Mouse (Mus musculus) embryonic facial prominence, embryonic 15.5 days (tissue): ENCODE results near the gene Wdr63. TPM values are rescaled to one million over a fixed set of nuclear protein-coding genes. Genes with fewer than 3 reads are reported as not detected.
A peak's percentile ranks its signal among the peaks of the same experiment; 100 is the strongest.

Experiments used
- ATAC-seq: fragments of 200-750 bp; cut with Nextera tagmentation; 2 replicates; pipeline ENCODE4 v1.8.0; 2017; ENCODE audit warnings: low read depth, moderate TSS enrichment; ENCODE audit not compliant: insufficient number of reproducible peaks, low FRiP score, low TSS enrichment
- H3K27ac ChIP-seq: fragments of 300-500 bp; sonication (generic); replicated peaks from 2 replicates; pipeline ENCODE4 v1.5.1; 2015; ENCODE audit warnings: mild to moderate bottlenecking, inconsistent platforms
- H3K27me3 ChIP-seq: fragments of 300-500 bp; sonication (generic); 2 replicates; pipeline ENCODE4 v1.6.1; 2015; ENCODE audit warnings: inconsistent platforms
- H3K36me3 ChIP-seq: fragments of 300-500 bp; sonication (generic); 2 replicates; pipeline ENCODE4 v1.6.1; 2015; ENCODE audit warnings: mild to moderate bottlenecking, inconsistent platforms
- H3K4me1 ChIP-seq: fragments of 300-500 bp; sonication (generic); 2 replicates; pipeline ENCODE4 v1.6.1; 2015; ENCODE audit warnings: inconsistent platforms
- H3K4me2 ChIP-seq: fragments of 300-500 bp; sonication (generic); replicated peaks from 2 replicates; pipeline ENCODE4 v1.6.1; 2015; ENCODE audit warnings: mild to moderate bottlenecking, inconsistent platforms
- H3K4me3 ChIP-seq: fragments of 300-500 bp; sonication (generic); replicated peaks from 2 replicates; pipeline ENCODE4 v1.5.1; 2015; ENCODE audit warnings: mild to moderate bottlenecking, inconsistent platforms
- H3K9ac ChIP-seq: fragments of 300-500 bp; sonication (generic); 2 replicates; pipeline ENCODE4 v1.6.1; 2015; ENCODE audit warnings: inconsistent platforms
- H3K9me3 ChIP-seq: fragments of 300-500 bp; sonication (generic); replicated peaks from 2 replicates; pipeline ENCODE4 v1.6.1; 2016; ENCODE audit warnings: inconsistent platforms
- WGBS: fragments of 180-500 bp; shearing (Covaris S2); methylation state at CpG from one replicate; pipeline ENCODE4 v1.1.7; 2015; 5-methylcytosine and 5-hydroxymethylcytosine counted together
- polyA plus RNA-seq: library from polyadenylated mRNA; unstranded; fragments of >200 nt; fragmentation: Nextera tagmentation; extraction: Ambion mirVana; gene quantifications from 2 replicates; pipeline ENCODE4 v1.2.1, GENCODE M21; 2015

The Wdr63 gene
- polyA plus RNA-seq, 1 experiment from 2014 or later, result 8.3 TPM

DNA sequence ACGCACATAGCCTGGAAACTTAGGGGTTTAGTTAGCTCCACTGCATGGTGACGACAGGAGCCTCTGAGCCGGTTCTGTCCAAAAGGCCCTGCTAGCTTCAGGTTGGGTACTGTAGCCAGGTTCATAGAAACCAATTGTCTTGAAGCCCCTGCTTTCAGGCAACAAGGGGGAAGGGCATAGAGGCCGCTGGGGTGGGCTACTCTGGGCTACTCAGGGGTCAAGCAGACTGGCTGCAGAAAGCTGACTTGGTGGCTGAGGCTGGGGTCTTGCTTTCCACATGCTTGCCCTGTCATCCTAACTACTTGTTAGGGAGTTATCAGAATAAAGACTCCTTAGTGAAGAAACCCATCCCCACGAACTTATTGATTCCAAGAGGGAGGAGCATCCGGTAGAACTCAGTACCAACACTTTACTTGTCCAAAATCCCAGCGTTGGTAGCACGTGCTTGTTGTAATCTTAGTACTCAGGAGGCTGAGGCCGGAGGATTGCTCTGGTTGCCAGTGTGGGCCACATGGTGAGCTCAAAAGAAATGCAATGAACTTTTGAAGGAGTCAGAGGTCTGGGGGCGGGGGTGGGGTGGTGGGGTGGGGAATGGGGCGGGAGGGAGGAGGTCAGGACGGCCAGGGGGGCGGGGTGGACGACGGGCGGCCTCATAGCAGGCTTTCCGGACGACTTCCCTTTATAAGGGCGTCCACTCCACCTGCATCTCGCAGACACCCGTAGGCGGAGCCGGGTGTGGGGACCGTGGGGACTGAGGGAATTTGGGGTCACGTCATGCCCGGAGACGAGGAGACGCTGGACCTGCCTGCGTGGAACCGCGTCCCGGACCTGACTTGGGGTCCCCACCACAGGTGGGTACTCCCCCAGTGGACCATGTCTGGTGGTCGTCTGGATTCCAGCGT lies 41.5 kb upstream of the Wdr63 start, which contains the start of gene Mcoln2:
Gene Mcoln2 (plus strand): TSS at position 678 of the 902 bp plus-strand sequence.
- no peak within 1 kb of the TSS for H3K9ac ChIP-seq
- WGBS, result 14% methylated on average over 33 of the region's 34 CpGs
- no peaks in the 10 kb centered on the region for H3K9me3 ChIP-seq
- peaks cover 21% of the 10 kb centered on the region for H3K4me1 ChIP-seq
- H3K4me2 ChIP-seq, result peak within 1 kb of the TSS; percentile 93
- H3K27me3 ChIP-seq, result peaks cover 24% of the 10 kb centered on the region
- H3K36me3 ChIP-seq, result no peaks in the 10 kb centered on the region
- no peak within 1 kb of the TSS for H3K27ac ChIP-seq
- peak within 1 kb of the TSS; percentile 44 for H3K4me3 ChIP-seq
- ATAC-seq, result no peak

DNA sequence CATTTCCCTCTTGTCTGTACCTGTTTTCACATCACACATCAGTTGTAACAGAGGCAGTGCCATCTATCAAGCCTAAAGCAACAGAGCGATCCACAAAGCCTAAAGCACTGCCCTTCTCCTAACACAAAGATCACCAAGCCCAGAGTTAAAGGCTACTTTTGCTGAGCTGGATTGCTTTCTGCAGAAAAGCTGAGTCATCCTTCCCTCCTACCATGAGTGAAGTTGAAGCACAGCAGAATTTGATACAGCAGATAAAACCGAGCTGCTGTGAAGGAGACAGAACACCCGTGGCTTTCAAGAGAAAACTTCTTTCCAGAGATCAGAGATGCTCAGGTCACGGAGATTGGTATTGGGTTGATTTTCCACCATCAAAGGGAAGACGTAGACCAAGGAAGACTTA lies 38.2 kb upstream of the Wdr63 start:
- peaks cover 14% of the 10 kb centered on the region for H3K27me3 ChIP-seq
- H3K36me3 ChIP-seq, result no peaks in the 10 kb centered on the region
- H3K4me1 ChIP-seq, result peaks cover 12% of the 10 kb centered on the region; the same call in 1 of the 2 replicates
- no peak overlapping the region for H3K9ac ChIP-seq
- H3K4me3 ChIP-seq, result no peak overlapping the region
- no peak overlapping the region for H3K27ac ChIP-seq
- ATAC-seq, result no peak
- no peak overlapping the region for H3K4me2 ChIP-seq
- 50% methylated on average over 5 of the region's 5 CpGs for WGBS
- no peaks in the 10 kb centered on the region for H3K9me3 ChIP-seq

DNA sequence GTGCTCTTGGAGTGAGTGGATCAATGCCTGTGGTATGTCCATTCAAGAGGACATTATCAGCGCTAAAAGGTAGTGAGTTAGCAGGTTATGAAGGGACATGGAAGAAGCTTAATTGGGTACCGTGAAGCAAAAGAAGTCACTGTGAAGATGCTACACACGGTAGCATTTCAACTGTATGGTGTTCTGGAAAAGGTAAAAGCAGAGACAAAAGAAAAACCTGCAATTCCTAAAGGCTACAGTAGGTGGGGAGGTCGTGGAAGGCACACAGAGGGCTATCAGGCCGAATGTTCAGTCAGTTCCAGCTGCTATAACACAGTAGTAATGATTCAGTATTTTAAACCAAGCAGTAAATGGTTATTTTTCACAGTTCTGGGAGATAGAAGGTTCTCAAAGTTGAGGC lies 37.6 kb upstream of the Wdr63 start:
- Histone ChIP-seq H3K4me1 (peaks cover 9% of the 10 kb centered on the region; the same call in 1 of the 2 replicates), H3K27ac (no peak overlapping the region), H3K4me3 (no peak overlapping the region), H3K9me3 (no peaks in the 10 kb centered on the region), H3K36me3 (no peaks in the 10 kb centered on the region), H3K9ac (no peak overlapping the region), H3K27me3 (peaks cover 14% of the 10 kb centered on the region), H3K4me2 (no peak overlapping the region)
- WGBS, result 57% methylated on average over 5 of the region's 5 CpGs
- ATAC-seq, result no peak

DNA sequence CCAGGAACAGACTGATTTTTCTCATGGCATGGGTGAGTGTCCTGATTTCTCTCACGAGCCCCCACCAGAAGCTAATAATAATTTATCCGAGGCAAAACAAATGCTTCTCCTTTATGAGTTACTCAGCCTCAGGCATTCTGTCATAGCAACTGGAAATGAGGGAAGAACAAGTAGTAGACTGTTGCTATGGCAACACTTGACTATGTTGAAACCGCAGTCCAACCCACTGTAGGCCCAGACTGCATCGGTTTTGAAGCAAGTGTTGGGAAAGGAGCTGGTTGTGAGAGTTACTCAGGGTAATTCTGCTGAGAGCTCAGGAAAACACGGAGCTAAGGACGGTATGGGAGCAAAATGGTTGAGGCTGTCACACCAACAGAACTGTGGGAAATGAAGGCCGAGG lies 34.6 kb upstream of the Wdr63 start:
- WGBS, result 79% methylated on average over 7 of the region's 7 CpGs

DNA sequence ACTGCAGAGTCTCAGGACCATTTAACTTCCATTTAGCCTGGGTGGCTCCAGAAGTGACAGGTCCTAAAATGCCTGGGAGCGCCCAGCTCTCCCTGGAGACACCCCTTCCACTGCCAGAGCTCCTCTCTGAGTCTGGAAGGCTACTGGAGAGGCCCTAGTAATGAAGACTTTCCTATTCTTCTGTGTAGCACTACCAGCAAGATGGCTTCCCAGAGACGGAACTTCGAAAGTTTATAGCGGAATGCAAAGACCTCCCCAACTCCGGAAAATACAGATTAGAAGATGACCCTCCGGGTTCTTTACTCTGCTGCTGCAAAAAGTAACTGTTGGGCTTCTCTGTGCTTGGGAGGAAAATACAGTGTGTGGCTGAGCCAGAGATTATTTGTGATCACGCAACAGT lies 32.3 kb upstream of the Wdr63 start:
- ATAC-seq, result no peak
- no peak overlapping the region for H3K4me2 ChIP-seq
- H3K4me3 ChIP-seq, result no peak overlapping the region
- no peaks in the 10 kb centered on the region for H3K9me3 ChIP-seq
- H3K27me3 ChIP-seq, result no peaks in the 10 kb centered on the region
- no peaks in the 10 kb centered on the region for H3K4me1 ChIP-seq
- no peaks in the 10 kb centered on the region for H3K36me3 ChIP-seq
- H3K9ac ChIP-seq, result no peak overlapping the region
- H3K27ac ChIP-seq, result no peak overlapping the region
- WGBS, result 90% methylated on average over 7 of the region's 7 CpGs

More for the DNA sequence above, 34.6 kb upstream of the Wdr63 start:
- no peak overlapping the region for H3K4me3 ChIP-seq
- H3K9ac ChIP-seq, result no peak overlapping the region
- H3K36me3 ChIP-seq, result no peaks in the 10 kb centered on the region
- H3K4me2 ChIP-seq, result no peak overlapping the region
- H3K27ac ChIP-seq, result no peak overlapping the region
- no peaks in the 10 kb centered on the region for H3K9me3 ChIP-seq
- no peak for ATAC-seq
- no peaks in the 10 kb centered on the region for H3K4me1 ChIP-seq
- H3K27me3 ChIP-seq, result no peaks in the 10 kb centered on the region

DNA sequence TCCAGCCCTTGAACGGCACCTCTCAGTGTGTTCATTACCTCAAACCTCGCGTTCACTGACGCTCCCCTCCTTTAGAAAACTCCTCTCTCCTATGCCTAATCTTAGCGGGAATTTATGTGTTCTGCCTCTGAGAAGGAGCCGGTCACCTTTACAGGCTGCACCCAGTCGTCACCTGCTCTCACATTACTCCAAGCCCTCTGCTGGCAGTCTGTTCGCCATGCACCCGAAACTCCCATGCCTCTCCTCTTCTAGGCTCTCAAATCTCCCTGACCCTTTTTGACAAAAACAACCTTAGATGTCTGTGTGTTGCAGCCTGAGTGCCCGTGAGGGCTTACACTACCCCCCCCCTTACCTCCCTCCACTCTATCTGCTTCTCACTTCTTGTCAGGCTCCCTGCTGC lies 28.5 kb upstream of the Wdr63 start:
- Histone ChIP-seq H3K9me3 (no peaks in the 10 kb centered on the region), H3K9ac (no peak overlapping the region), H3K4me2 (no peak overlapping the region), H3K4me3 (no peak overlapping the region), H3K36me3 (no peaks in the 10 kb centered on the region), H3K27me3 (no peaks in the 10 kb centered on the region), H3K27ac (no peak overlapping the region), H3K4me1 (no peaks in the 10 kb centered on the region)
- ATAC-seq, result no peak
- 43% methylated on average over 10 of the region's 10 CpGs for WGBS

DNA sequence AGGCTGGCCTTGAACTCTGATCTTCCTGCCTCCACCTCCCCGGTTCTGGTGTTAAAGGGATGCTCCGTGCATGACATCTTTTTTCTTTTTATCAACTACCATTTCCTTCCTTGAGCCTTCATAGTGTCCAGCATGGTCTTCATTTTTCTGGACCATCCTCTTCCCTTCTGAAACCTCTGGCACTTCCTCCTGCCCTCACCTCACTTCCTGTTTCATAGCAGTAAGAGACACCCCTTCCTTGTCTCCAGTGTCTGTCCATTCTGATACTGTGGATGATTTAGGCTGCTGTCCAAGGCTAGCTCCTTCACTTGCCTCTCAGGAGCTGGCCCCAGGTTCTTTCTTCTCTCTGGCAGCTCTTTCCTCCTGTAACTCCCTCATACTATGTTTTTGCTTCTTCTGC lies 27.5 kb upstream of the Wdr63 start:
- Histone ChIP-seq H3K27ac (no peak overlapping the region), H3K36me3 (no peaks in the 10 kb centered on the region), H3K27me3 (no peaks in the 10 kb centered on the region), H3K4me3 (no peak overlapping the region), H3K4me1 (no peaks in the 10 kb centered on the region), H3K9ac (no peak overlapping the region), H3K4me2 (no peak overlapping the region), H3K9me3 (no peaks in the 10 kb centered on the region)
- ATAC-seq, result no peak
- 79% methylated on average over 2 of the region's 2 CpGs for WGBS

DNA sequence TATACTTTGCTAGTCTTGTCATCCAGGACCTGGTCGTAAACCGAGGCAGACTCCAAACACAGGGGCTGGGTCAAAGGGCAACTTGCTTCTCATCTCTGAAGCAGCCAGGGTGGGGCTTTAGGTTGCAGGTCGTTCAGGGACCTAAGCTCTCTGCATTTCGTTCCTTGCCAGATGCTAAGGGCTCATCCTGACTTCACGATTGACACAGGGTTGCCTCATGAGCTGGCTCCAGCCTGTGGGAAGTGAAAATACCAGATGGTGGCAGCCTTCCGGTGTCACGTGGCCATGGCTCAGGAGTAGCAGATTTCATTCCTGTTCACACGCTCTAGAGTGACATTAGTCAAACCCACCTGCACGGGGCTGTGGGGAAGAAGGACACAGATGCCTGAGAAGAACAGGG lies 26.9 kb upstream of the Wdr63 start:
- no peak for ATAC-seq
- Histone ChIP-seq H3K27ac (no peak overlapping the region), H3K4me1 (no peaks in the 10 kb centered on the region), H3K36me3 (no peaks in the 10 kb centered on the region), H3K9me3 (no peaks in the 10 kb centered on the region), H3K4me3 (no peak overlapping the region), H3K4me2 (no peak overlapping the region), H3K9ac (no peak overlapping the region), H3K27me3 (no peaks in the 10 kb centered on the region)
- 65% methylated on average over 9 of the region's 9 CpGs for WGBS

DNA sequence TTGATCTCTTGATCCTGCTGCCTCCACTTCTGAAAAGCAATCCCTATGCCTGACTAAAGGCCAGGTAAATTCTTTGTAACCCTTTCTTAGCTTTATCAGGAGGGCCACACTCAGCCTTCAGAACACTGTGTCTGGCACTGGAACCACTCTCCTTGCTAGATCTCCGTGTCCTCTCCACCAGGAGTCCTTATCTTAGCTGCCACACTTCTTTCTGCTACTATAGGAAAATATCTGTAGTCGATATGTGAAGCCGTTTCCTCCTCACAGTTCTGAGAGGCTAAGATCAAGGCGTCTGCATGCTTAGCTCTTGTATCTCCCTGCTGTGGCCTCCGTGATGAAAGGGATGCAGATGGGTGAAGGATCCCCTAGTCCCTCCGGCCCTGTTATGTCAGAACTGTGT lies 19.3 kb upstream of the Wdr63 start:
- Histone ChIP-seq H3K27me3 (no peaks in the 10 kb centered on the region), H3K9me3 (no peaks in the 10 kb centered on the region), H3K27ac (no peak overlapping the region), H3K36me3 (no peaks in the 10 kb centered on the region), H3K9ac (no peak overlapping the region), H3K4me3 (no peak overlapping the region), H3K4me2 (no peak overlapping the region), H3K4me1 (0 out of 2 replicates have a peak, but pooled peaks cover 4% of the 10 kb centered on the region)
- WGBS, result 58% methylated on average over 6 of the region's 6 CpGs
- no peak for ATAC-seq

DNA sequence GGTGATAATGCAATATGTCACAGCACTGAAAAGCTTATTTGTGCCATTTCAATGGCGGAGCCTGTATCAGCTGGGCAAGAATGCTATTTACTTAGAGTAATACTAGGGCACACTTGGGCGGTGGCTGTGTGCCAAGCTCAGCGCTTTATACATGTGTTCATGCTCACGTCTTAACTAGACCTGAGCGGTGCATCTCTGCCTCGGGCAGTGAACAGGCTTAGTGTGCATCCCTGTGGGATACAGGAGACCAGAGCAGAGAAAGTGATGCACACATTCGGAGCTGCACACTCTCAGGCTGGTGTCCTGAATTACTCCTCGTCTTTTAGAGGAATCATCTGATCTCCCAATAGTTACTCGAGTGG lies 15.5 kb upstream of the Wdr63 start:
- no peaks in the 10 kb centered on the region for H3K27me3 ChIP-seq
- no peak overlapping the region for H3K4me2 ChIP-seq
- H3K4me3 ChIP-seq, result no peak overlapping the region
- H3K9ac ChIP-seq, result no peak overlapping the region
- H3K36me3 ChIP-seq, result no peaks in the 10 kb centered on the region
- WGBS, result 49% methylated on average over 9 of the region's 9 CpGs
- H3K27ac ChIP-seq, result no peak overlapping the region
- peaks cover 10% of the 10 kb centered on the region for H3K4me1 ChIP-seq
- H3K9me3 ChIP-seq, result no peaks in the 10 kb centered on the region
- ATAC-seq, result no peak

DNA sequence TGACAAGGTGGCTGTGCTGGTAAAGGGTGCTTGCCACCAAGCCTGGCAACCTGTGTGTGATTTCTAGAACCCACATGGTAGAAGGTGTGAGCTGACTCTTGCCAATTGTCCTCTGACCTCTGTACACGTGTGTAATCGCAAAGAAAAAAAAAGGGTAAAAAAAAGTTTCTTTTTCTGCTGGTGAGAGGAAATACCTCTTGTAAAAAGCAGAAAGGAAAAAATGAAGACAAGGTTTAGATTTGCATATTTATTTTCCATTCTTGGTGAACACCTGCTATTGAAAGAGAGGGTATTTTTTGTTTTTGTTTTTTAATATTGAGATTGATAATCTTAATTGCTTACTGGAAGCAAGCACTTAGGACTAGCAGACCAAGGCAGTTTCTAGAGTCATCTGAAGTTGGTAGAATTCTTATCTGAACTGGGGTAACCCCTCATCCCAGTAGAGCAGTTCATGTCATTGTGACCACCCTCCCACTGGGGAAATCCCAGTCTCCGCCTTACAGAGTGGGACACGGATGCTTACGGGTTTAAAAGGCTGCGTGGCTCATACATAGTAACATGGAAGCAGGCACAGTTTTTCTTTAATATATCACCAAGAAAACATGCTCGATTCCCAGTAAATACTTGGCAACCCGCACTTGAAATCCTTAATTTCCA lies 15.0 kb upstream of the Wdr63 start:
- WGBS, result 73% methylated on average over 8 of the region's 8 CpGs
- ATAC-seq, result no peak
- H3K4me2 ChIP-seq, result no peak overlapping the region

More for the DNA sequence above, 15.0 kb upstream of the Wdr63 start:
- H3K4me1 ChIP-seq, result peaks cover 10% of the 10 kb centered on the region
- H3K27me3 ChIP-seq, result peaks cover 4% of the 10 kb centered on the region; the same call in 1 of the 2 replicates
- H3K27ac ChIP-seq, result no peak overlapping the region
- H3K4me3 ChIP-seq, result no peak overlapping the region
- no peak overlapping the region for H3K9ac ChIP-seq
- no peaks in the 10 kb centered on the region for H3K9me3 ChIP-seq
- no peaks in the 10 kb centered on the region for H3K36me3 ChIP-seq
